Mouse (Mus musculus) erythroblast, embryonic 14.5 days (primary cell): ENCODE data around the gene Kcna5. TPM values are rescaled to one million over a fixed set of nuclear protein-coding genes. Genes with fewer than 3 reads are reported as not detected.

ENCODE experiments used
- H3K27me3 ChIP-seq: 2 replicates; pipeline ENCODE4 v1.6.1; 2012; ENCODE audit warnings: inconsistent platforms; ENCODE audit not compliant: control insufficient read depth
- H3K36me3 ChIP-seq: 2 replicates; pipeline ENCODE4 v1.6.1; 2012; ENCODE audit warnings: mild to moderate bottlenecking, inconsistent platforms; ENCODE audit not compliant: control insufficient read depth
- H3K4me1 ChIP-seq: 2 replicates; pipeline ENCODE4 v1.6.1; 2012; ENCODE audit warnings: inconsistent platforms; ENCODE audit not compliant: control insufficient read depth
- H3K4me3 ChIP-seq: replicated peaks from 2 replicates; pipeline ENCODE3; 2012; ENCODE audit warnings: moderate library complexity, mild to moderate bottlenecking, inconsistent platforms
- H3K9me3 ChIP-seq: 2 replicates; pipeline ENCODE4 v1.6.1; 2012; ENCODE audit warnings: low read length, inconsistent platforms, mixed read lengths; ENCODE audit not compliant: control insufficient read depth
- GATA1 ChIP-seq: IDR thresholded peaks from 2 replicates; pipeline ENCODE4 v1.6.1; 2012; ENCODE audit warnings: low read length, inconsistent platforms, mixed read lengths
- TAL1 ChIP-seq: IDR thresholded peaks from 3 replicates; pipeline ENCODE4 v1.6.1; 2012; ENCODE audit warnings: low read length, inconsistent platforms, mixed read lengths
- polyA plus RNA-seq: library from polyadenylated mRNA; stranded (reverse); fragments of >175 nt; gene quantifications from 2 replicates; pipeline ENCODE4 v1.2.3, GENCODE M21; 2012

The Kcna5 gene
- not detected in 2 replicates for polyA plus RNA-seq

DNA sequence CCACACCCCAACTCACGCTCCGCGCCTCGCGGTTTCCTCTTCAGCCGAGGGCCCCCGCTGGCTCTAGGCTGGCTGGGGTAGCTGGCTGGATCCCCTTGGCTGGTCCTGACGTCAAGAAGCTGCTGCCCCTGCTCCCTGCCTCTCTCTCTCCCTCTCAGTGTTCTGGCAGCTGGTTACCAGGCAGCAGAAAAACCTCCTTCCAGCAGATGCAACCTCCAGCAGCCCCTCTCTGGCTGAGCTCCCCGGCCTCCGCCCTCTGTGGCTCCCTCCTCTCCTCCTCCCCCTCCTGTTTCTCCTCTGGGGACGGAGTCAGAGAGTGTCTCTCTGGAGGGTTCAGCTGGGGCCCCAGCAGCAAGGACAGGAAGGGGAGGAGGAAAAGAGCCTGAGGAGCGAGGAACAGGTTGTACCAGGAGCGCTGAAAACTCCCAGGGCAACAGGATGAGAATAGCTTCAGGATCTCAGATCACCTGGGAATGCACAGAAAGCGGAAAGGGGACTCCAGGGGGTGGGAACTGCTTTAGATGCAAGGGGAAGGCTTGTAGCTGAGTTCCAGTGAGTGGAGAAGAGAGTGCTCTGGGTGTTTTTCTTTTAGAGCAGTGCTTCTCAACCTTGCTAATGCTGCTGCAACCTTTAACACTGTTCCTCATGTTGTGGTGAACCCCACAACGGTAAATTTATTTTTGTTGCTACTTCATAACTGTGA lies at the start of gene Kcna5:
Gene Kcna5 (minus strand): TSS at position 205 of the 703 bp plus-strand sequence.
- H3K4me1 ChIP-seq, result no peaks in the 10 kb centered on the region
- no peak within 1 kb of the TSS for H3K4me3 ChIP-seq
- H3K27me3 ChIP-seq, result peaks cover 21% of the 10 kb centered on the region
- no peak for TF ChIP-seq TAL1
- no peak for TF ChIP-seq GATA1
- H3K36me3 ChIP-seq, result no peaks in the 10 kb centered on the region
- H3K9me3 ChIP-seq, result no peaks in the 10 kb centered on the region

DNA sequence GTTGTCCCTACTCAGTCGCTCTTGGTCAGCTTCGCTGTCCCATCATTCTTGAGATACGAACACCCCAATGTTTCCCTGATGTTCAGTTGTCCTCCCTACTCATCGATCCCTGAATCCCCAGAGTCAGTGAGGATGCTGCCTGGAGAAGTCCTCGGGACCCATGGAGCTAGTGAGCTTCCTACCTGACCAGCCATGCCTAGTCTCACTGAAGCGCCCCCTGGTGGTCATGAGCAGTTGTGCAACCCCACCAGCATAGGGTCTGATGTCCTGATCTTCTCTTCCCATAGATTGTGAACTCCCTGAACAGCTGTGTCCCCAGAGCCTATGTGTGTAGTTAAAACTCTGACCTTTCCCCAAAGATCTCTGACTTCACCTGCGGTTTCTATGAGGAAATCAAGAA lies 47.9 kb upstream of the Kcna5 start:
- H3K9me3 ChIP-seq, result no peaks in the 10 kb centered on the region
- TF ChIP-seq GATA1, result no peak
- no peak for TF ChIP-seq TAL1
- H3K36me3 ChIP-seq, result no peaks in the 10 kb centered on the region
- H3K4me3 ChIP-seq, result no peak overlapping the region
- H3K27me3 ChIP-seq, result no peaks in the 10 kb centered on the region
- H3K4me1 ChIP-seq, result no peaks in the 10 kb centered on the region

GRCm38 (mm10) chr6:126581632-126582031 lies 46.4 kb upstream of the Kcna5 start:
- H3K4me1 ChIP-seq, result no peaks in the 10 kb centered on the region
- H3K36me3 ChIP-seq, result no peaks in the 10 kb centered on the region
- no peaks in the 10 kb centered on the region for H3K9me3 ChIP-seq
- TF ChIP-seq TAL1 (no peak), GATA1 (no peak)
- no peak overlapping the region for H3K4me3 ChIP-seq
- H3K27me3 ChIP-seq, result no peaks in the 10 kb centered on the region

DNA sequence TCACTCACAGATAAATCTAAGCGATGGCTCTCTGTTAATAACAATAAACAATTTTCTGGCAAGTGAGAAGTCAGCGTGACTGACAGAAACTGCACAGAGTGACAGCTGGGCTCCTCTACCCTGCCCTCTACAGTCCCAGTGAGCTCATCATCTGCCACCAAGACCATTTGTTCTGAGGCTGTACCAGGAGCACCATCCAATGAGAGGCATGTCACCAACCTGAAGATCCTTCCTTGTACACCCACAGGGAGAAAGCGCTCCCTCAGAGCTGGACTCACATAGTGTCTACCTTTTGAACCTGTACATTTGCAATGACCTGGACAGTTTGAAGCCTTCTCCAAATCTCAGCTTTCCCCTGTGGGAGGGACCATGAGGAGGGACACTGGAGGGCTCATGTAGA lies 45.4 kb upstream of the Kcna5 start:
- no peaks in the 10 kb centered on the region for H3K9me3 ChIP-seq
- H3K4me1 ChIP-seq, result no peaks in the 10 kb centered on the region
- no peaks in the 10 kb centered on the region for H3K36me3 ChIP-seq
- H3K27me3 ChIP-seq, result no peaks in the 10 kb centered on the region
- no peak for TF ChIP-seq TAL1
- TF ChIP-seq GATA1, result no peak
- no peak overlapping the region for H3K4me3 ChIP-seq

- no peaks in the 10 kb centered on the region for H3K36me3 ChIP-seq
- no peak overlapping the region for H3K4me3 ChIP-seq
- TF ChIP-seq GATA1 (no peak), TAL1 (no peak)
- H3K4me1 ChIP-seq, result no peaks in the 10 kb centered on the region
- H3K9me3 ChIP-seq, result no peaks in the 10 kb centered on the region
- H3K27me3 ChIP-seq, result no peaks in the 10 kb centered on the region
Observed at GRCm38 (mm10) chr6:126577415-126577814, 42.2 kb upstream of the Kcna5 start.

DNA sequence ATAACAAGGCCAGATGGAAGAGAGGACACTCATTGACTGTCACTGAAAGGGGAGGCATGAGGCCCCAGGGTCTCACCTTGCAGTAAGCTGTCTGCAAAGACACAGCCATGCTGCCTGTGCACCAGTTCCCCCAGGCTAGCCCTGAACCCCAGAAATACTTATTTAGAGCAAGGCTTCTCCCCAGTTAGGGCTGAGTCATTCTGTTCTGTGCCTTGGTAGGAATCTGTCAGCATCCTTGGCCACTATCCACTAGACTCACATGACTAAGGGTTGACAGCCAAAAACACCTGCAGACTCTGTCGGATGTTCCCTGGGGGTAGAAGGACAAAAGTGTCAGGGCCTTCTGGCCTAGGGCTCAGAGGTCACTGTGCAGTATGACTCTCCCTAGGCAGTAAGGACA lies 41.4 kb upstream of the Kcna5 start:
- no peaks in the 10 kb centered on the region for H3K9me3 ChIP-seq
- H3K27me3 ChIP-seq, result no peaks in the 10 kb centered on the region
- H3K36me3 ChIP-seq, result no peaks in the 10 kb centered on the region
- H3K4me3 ChIP-seq, result no peak overlapping the region
- no peak for TF ChIP-seq GATA1
- TF ChIP-seq TAL1, result no peak
- no peaks in the 10 kb centered on the region for H3K4me1 ChIP-seq

- no peak for TF ChIP-seq TAL1
- TF ChIP-seq GATA1, result no peak
- H3K27me3 ChIP-seq, result no peaks in the 10 kb centered on the region
- H3K4me3 ChIP-seq, result no peak overlapping the region
- H3K36me3 ChIP-seq, result no peaks in the 10 kb centered on the region
- no peaks in the 10 kb centered on the region for H3K4me1 ChIP-seq
- no peaks in the 10 kb centered on the region for H3K9me3 ChIP-seq
Observed at GRCm38 (mm10) chr6:126574778-126575177, 39.6 kb upstream of the Kcna5 start.

- no peak overlapping the region for H3K4me3 ChIP-seq
- H3K27me3 ChIP-seq, result no peaks in the 10 kb centered on the region
- H3K36me3 ChIP-seq, result no peaks in the 10 kb centered on the region
- no peaks in the 10 kb centered on the region for H3K4me1 ChIP-seq
- no peak for TF ChIP-seq GATA1
- no peak for TF ChIP-seq TAL1
- no peaks in the 10 kb centered on the region for H3K9me3 ChIP-seq
Observed at GRCm38 (mm10) chr6:126573021-126573420, 37.8 kb upstream of the Kcna5 start.

DNA sequence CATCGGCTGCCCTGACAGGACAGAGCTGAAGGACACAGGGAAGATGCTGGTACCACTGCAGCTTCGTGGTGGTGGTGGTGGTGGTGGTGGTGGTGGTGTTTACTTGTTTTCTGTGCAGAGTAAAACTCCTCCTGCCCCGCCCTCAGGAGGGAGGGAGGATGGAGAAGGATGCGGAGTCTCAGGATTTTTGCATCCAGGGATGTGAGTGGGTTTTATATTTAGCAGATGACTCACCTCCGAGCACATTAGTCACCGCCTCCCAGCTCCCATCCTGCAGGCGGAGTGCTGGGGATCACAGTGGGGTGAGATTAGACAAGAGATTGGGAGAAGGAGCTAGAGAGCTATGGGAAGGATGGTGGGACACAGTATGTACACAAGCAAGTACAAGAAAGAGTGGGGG lies 34.6 kb upstream of the Kcna5 start:
- Histone ChIP-seq H3K36me3 (no peaks in the 10 kb centered on the region), H3K27me3 (no peaks in the 10 kb centered on the region), H3K4me1 (no peaks in the 10 kb centered on the region), H3K9me3 (no peaks in the 10 kb centered on the region), H3K4me3 (no peak overlapping the region)
- TF ChIP-seq TAL1 (no peak), GATA1 (no peak)
